Mouse (Mus musculus): ENCODE results near the gene Myod1.

The Myod1 gene

GRCm38 (mm10) chr7:46376172-46377007 lies at the start of gene Myod1:
TSS of gene Myod1 (plus strand) at chr7:46376474.
- no peak for DNase-seq (ENCODE audit: low spot score)

GRCm38 (mm10) chr7:46327896-46328295 lies 48.4 kb upstream of the Myod1 start:
- no peak for DNase-seq (ENCODE audit: low spot score)

- DNase-seq (ENCODE audit: low spot score): no peak
Measured at GRCm38 (mm10) chr7:46337397-46337796, 38.9 kb upstream of the Myod1 start.

- peak; percentile 29 for DNase-seq (ENCODE audit: low spot score)
Measured at GRCm38 (mm10) chr7:46339818-46340217, 36.5 kb upstream of the Myod1 start.

DNA sequence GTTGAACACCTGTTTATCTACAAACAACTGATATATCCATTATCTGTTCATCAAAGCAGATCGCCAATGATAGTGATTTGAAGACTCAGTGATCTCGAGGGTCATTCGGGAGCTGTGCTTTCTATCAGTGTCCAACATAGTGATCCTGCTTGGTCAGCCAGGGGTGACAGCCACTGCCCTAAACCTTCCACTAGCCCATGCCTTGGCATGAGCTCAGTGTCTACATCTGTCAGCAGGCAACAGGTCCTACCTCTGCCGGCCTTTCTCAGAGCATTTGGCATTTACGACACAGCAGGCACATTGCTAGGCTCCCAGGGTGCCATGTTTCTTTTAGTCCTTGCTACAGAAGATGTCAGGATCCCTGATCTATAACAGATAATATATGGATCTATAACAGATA lies 36.0 kb upstream of the Myod1 start:
- no peak for DNase-seq (ENCODE audit: low spot score)

DNA sequence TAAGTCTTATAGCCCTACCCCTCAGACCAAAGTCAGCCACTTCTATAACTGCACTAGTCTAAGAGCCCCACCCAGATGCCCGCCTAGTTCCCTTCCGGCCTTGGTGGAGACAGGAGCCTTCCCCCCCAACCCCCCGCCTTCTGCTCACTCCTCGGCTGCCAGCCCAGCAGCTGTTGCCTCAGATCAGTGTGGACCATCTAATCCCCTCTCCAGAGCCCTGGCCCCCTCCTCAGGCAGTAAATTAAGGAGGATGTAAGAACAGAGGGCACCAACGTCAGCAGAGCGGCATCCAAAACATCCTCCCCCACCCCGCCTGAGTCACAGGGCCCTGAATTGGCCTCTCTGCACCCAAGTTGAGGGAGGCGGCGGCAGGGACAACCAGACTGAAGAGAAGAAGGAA lies 34.8 kb upstream of the Myod1 start:
- no peak for DNase-seq (ENCODE audit: low spot score)

DNA sequence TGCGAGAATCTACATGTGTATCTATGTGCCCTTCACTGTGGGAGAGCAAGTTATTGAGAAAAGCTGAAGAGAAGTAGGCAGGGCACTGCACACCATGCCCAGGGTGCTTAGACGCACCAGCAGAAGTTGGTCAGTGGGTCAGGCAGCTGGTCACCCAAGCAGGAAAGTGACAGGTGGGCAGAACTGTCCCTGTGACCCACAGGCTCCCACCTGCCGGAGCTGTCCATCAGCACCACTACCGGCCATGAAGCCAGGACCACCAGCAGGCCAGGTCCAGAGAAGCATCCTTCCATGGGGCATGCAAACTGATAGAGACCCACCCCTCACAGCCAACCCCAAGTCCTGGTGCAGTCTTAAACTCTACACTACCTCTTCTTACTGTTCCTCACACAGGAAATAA lies 28.6 kb upstream of the Myod1 start:
- peak; percentile 41 for DNase-seq (ENCODE audit: low spot score)

GRCm38 (mm10) chr7:46348813-46349212 lies 27.5 kb upstream of the Myod1 start:
- DNase-seq (ENCODE audit: low spot score): no peak

DNA sequence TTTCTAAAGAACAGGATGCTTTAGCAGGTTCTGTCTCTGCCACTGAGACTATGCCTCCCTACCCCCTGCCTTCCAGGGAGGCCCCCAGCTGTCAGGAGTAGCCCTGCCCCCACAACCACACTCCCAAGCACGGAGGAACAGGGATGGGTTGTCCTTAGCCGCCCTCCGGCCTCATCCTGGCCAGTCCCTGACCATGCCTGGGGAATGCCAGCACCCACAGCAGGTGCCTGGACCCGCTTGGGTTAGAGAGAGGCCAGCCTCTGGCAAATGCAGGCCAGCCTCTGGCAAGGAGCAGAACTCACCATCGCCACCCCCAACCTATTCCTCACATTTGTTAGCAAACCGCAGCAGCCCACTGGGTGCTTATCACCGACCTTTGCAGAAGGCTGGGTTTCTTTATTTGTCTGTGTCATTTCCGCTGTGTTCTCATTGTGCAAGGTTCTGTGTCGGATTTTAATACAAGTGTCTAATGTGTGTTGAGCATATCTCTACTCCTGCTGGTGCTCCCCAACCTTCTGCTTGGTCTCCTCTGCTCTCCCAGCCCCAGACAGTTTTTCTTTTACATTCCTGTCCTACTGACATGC lies 26.1 kb upstream of the Myod1 start:
- no peak for DNase-seq (ENCODE audit: low spot score)

DNA sequence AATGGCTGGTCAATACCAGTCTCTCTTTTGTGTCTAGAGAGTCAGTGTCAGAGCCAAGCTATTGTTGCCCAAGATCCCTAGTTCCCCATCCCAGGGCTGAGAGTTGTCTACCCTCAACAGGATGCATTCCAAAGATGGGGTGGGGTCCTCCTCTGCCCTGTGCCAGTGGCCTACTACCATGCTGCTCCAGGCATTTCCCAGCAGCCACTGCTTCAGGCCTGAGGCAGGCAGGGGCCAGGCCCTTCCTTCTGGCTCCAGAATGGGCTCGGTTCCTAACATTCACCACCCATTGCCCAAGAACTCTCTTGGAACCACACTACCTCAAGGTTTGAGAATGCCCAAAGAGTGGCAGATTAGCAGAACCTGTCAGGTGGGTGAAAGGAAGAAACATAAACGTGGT lies 23.5 kb upstream of the Myod1 start:
- no peak for DNase-seq (ENCODE audit: low spot score)

DNA sequence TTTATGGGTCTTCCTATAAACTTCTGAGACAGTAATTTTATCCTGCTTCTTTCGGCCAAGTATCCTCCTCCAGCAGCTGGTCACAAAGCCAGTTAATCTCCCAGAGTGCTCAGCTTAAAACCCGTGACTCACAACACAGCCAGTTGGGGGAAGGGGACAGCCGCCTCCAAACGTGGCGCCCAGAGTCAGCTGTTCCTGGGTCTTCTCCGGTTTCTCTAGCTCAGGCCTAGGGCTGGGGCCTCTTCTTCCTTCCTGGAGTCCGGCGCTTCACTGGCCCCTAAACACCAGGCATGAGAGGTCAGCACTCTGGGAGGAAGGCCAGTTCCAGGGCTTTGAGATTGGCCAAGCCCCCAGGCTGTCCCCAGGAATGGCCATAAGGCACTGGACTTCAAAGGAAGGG lies 23.1 kb upstream of the Myod1 start:
- DNase-seq (ENCODE audit: low spot score): no peak

- no peak for DNase-seq (ENCODE audit: low spot score)
Measured at GRCm38 (mm10) chr7:46353875-46354274, 22.4 kb upstream of the Myod1 start.

GRCm38 (mm10) chr7:46361776-46362175 lies 14.5 kb upstream of the Myod1 start:
- DNase-seq (ENCODE audit: low spot score): no peak

- DNase-seq (ENCODE audit: low spot score): no peak
Measured at GRCm38 (mm10) chr7:46364154-46364553, 12.1 kb upstream of the Myod1 start.

GRCm38 (mm10) chr7:46365810-46366209 lies 10.5 kb upstream of the Myod1 start:
- DNase-seq (ENCODE audit: low spot score): no peak

GRCm38 (mm10) chr7:46371104-46371503 lies 5.2 kb upstream of the Myod1 start:
- DNase-seq (ENCODE audit: low spot score): no peak

- DNase-seq (ENCODE audit: low spot score): peak; percentile 79
Measured at GRCm38 (mm10) chr7:46377008-46377346, 703 bp downstream of the Myod1 start.

DNA sequence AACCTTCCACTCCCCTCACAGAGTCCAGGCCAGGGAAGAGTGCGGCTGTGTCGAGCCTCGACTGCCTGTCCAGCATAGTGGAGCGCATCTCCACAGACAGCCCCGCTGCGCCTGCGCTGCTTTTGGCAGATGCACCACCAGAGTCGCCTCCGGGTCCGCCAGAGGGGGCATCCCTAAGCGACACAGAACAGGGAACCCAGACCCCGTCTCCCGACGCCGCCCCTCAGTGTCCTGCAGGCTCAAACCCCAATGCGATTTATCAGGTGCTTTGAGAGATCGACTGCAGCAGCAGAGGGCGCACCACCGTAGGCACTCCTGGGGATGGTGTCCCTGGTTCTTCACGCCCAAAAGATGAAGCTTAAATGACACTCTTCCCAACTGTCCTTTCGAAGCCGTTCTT lies 1.8 kb downstream of the Myod1 start:
- DNase-seq (ENCODE audit: low spot score): peak; percentile 70

DNA sequence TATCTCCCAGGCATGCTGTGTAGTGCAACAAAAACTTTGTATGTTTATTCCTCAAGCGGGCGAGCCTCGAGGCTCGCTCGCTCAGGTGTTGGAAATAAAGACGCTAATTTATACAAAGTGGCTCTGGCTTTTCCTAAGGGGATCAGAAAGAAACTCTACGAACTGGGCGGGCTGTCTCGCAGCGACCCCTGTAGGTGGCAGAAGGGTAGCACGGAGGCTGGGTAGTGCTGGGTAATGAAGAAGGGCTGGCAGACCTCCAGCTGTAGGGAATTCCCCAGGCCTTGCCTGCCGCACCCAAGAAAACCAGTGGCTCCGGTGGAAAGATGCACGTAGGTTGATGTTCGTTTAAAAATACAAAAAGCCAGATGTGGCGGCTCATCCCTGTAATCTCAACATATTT lies 2.7 kb downstream of the Myod1 start:
- DNase-seq (ENCODE audit: low spot score): peak; percentile 70

- DNase-seq (ENCODE audit: low spot score): peak; percentile 12
Measured at GRCm38 (mm10) chr7:46380625-46381024, 4.4 kb downstream of the Myod1 start.

DNA sequence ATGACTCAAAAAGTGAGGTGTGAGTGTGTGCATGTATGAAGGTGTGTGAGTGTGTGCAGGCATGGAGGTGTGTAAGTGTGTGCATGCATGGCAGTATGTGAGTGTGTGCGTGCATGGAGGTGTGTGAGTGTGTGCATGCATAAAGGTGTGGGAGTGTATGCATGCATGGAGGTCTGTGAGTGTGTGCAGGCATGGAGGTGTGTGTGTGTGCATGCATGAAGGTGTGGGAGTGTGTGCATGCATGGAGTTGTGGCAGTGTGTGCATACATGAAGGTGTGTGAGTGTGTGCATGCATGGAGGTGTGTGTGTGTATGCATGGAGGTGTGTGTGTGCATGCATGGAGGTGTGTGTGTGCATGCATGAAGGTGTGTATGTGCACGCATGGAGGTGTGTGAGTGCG lies 11.2 kb downstream of the Myod1 start:
- DNase-seq (ENCODE audit: low spot score): no peak

GRCm38 (mm10) chr7:46389456-46390085 lies 13.3 kb downstream of the Myod1 start:
- DNase-seq (ENCODE audit: low spot score): no peak

GRCm38 (mm10) chr7:46390226-46390625 lies 14.0 kb downstream of the Myod1 start:
- no peak for DNase-seq (ENCODE audit: low spot score)

Data from embryo, embryonic 10 days (tissue).